Mouse (Mus musculus): ENCODE measurements around the gene Bzw1.

DNA sequence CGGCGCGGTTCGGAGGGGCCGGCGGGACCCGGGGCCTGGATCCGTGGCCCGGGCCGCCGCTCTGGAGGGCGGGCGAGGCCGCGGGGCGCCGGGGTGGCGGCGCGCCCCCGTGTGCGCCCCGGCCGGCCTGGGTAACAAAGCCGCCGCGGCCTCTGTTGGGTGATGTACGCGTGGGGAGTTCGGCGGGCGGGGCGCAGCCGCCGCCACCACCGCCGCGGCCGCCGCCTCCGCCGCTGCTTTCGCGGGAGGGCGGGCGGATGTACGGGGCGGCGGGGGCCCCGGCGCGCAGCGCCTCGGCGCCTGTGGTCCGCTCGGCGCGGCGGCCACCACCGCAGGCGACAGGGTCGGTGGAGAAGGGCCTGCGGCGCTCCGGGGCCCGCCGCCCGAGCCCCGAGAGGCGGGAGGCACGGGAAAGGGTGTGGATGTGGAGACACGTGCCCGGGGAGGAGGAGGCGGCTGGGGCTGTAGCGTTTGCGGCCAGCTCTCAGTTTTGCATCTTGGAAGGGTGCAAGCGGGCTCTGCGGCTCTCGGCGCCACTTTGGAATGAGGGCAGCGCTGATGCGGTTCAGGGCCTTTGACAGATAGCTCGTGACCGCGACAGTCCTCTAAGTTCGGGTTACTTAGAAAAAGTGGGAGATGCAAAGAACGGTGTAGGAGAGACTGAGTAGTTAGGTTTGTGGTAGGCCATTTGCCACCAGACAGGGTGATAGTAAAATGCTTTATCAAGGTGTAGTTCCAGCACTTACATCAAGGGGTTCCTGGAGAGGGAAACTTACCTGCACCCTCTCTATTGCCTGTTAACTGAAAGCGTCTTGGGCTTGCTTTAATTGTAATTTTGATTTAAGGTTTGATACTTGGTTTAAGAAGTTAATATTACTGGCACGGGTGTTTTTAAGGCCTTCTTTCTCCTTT, 842 bp downstream of the Bzw1 start:
- TF ChIP-seq CTCF (IDR thresholded peaks at IDR 0.05; ENCODE audit: low read depth, low read length) (no peak), POLR2A (IDR thresholded peaks at IDR 0.05; ENCODE audit: insufficient read depth, low read length) (no peak)
